Mouse (Mus musculus) brown adipose tissue, adult 24 weeks (tissue): Measurements from ENCODE around the gene Fcna. TPM values are rescaled to one million over a fixed set of nuclear protein-coding genes. Genes with fewer than 3 reads are reported as not detected.

Source experiments
- H3K27ac ChIP-seq: fragments of 200-500 bp; replicated peaks from 2 replicates; pipeline ENCODE4 v1.5.1; 2012; ENCODE audit warnings: low read depth, mild to moderate bottlenecking, low read length
- H3K4me1 ChIP-seq: fragments of 200-500 bp; 2 replicates; pipeline ENCODE4 v1.6.1; 2012; ENCODE audit warnings: low read length, mixed read lengths; ENCODE audit not compliant: control insufficient read depth, insufficient read depth, insufficient read length
- H3K4me3 ChIP-seq: fragments of 200-500 bp; 2 replicates; pipeline ENCODE4 v1.5.1; 2012; ENCODE audit warnings: low read depth, mild to moderate bottlenecking, low read length, moderate library complexity; ENCODE audit not compliant: insufficient read depth
- polyA plus RNA-seq: library from polyadenylated mRNA; stranded (reverse); fragments of >200 nt; gene quantifications from 2 replicates; pipeline ENCODE4 v1.2.4, GENCODE M21; 2012; ENCODE audit not compliant: missing spikeins, insufficient read depth, insufficient read length

The Fcna gene
- polyA plus RNA-seq, 1 experiment, result 7.8 TPM

DNA sequence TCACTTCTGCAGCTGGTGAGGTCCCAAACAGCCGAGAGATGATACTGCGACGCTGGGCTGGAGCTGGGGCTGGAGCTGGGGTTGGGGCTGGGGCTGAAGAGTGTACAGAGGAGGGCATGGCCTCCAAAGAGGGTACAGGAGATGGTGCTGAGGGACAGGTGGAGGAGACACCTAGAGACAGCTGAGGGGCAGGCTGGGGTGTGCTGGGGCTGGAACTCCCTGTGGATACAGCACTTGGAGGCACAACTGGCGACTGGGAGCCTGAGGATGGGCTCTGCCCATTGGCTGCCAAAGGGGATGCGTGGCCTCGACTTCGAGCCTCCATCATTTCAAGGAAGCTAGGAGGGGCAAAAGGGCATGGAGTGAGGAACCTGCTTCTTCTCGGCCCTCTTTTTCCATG lies 40.5 kb downstream of the Fcna start:
- no peaks in the 10 kb centered on the region for H3K4me1 ChIP-seq
- H3K4me3 ChIP-seq, result no peak overlapping the region
- no peak overlapping the region for H3K27ac ChIP-seq

DNA sequence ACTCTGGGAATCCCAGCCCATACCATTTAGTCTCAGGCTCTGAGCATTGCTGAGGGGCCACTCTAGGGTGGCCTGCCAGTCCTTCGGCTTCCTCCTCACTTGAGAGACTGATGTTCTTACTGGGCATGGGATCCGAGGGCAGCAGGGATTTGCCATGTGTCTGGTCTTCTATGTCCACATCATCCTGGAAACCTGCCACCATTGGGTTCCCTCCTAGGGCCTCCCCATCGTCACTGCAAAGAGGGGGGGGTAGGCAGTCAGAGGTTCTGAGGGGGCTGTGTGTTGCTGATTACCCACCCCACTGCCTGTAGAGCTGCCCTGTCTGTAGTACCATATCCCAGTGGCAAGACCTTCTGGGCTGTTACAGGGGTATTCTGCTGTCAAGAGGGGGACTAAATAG lies 42.2 kb downstream of the Fcna start:
- H3K27ac ChIP-seq, result no peak overlapping the region
- H3K4me3 ChIP-seq, result no peak overlapping the region
- no peaks in the 10 kb centered on the region for H3K4me1 ChIP-seq

DNA sequence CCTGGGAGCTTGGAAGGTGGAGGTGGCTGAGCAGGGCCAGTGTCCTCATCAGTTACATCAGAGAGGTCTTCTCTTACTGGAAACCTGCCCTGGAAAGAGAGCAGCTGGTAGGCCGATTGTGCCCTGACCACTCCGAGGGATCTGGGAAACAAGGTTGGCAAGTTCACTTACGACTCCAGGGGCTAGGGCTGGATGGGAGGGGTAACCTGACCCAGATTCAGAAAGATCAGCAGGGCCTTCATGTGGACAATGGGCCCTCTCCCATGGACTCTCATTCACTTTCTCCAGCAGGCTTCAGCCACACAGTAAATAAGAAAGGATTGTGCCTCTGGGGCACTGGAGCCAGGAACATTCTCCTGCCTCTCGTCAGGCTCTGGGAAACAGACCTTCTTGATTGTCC lies 43.0 kb downstream of the Fcna start:
- Histone ChIP-seq H3K4me1 (no peaks in the 10 kb centered on the region), H3K27ac (no peak overlapping the region)

DNA sequence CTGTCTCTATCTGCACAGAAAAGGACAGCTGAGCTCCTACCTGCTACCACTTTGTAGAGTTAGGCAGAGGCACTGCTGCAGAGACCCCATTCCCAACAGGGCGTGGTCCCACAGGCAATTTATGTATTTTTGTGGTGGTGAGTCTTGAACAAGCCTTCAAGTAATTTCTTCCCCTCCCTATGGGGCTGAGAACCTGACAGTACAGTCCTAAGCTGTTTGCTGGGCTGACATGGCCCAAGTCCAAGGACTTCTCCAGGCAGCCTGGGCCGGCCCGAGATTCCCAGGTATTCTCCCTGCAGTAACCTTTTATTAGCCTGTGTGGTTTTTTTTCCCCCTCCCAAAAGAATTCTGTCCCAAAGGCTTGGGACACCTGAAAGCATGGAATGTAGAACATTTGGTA lies 43.7 kb downstream of the Fcna start:
- Histone ChIP-seq H3K4me3 (no peak overlapping the region), H3K27ac (no peak overlapping the region), H3K4me1 (no peaks in the 10 kb centered on the region; the same call in 1 of the 2 replicates)

More for the DNA sequence above, 43.0 kb downstream of the Fcna start:
- H3K4me3 ChIP-seq, result no peak overlapping the region

- no peaks in the 10 kb centered on the region; the same call in 1 of the 2 replicates for H3K4me1 ChIP-seq
- no peak overlapping the region for H3K4me3 ChIP-seq
- no peak overlapping the region for H3K27ac ChIP-seq
These were observed 44.3 kb downstream of the Fcna start for GRCm38 (mm10) chr2:25583571-25583970.

GRCm38 (mm10) chr2:25583120-25583481 lies 44.7 kb downstream of the Fcna start:
- Histone ChIP-seq H3K4me3 (no peak overlapping the region), H3K4me1 (no peaks in the 10 kb centered on the region; the same call in 1 of the 2 replicates), H3K27ac (no peak overlapping the region)

GRCm38 (mm10) chr2:25582466-25583119 lies 45.2 kb downstream of the Fcna start:
- Histone ChIP-seq H3K4me3 (no peak overlapping the region), H3K27ac (no peak overlapping the region), H3K4me1 (no peaks in the 10 kb centered on the region; the same call in 1 of the 2 replicates)

DNA sequence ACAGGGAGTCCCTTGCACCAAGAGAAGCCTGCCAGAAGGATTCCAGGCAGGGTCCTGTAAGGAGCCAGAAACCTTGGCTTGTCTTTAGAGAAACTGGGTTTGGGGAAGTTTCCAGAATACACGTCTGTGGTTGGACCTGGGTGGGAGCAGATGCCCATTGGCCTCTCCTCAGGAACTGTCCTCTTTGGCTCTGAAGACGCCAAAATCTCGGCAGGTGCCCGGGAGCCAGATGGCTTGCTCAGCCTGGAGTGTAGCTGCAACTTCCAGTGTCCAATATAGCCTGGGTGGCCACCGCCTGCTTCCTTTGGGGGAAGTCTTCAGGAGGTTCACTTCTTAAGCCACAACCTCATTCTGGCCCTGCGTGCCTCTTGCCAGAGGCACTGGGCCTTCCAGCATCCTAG lies 45.9 kb downstream of the Fcna start:
- Histone ChIP-seq H3K4me1 (no peaks in the 10 kb centered on the region; the same call in 1 of the 2 replicates), H3K4me3 (no peak overlapping the region)

DNA sequence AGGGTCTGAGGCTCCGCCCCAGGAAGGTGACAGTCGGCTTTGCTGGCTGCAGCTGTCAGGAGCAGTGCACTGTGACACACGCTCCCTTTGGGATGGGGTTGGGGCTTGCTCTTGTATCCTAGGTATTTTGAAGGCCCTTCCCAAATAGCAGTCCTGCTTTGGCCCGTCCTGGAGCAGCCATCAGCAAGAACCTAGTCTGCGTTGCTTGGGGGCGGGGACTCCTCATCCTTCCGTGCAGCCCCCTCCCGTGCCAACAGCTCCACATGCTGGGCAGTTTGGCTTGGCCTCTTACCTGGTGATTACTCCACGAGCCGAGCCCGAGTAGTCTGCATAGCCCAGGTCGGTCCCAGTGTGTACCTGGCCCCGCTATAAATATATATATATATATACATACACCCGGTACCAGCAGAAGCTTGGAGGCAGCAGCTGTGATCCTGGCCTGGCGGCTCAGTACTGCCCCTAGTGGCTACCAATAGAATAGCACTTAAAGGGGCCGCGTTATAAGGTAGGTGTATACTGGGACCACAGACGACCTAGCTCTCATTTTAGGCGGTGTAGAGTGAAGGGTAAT lies 46.5 kb downstream of the Fcna start, which contains the start of gene Ajm1:
Gene Ajm1 (minus strand): TSS at position 464 of the 571 bp plus-strand sequence.
- no peak within 1 kb of the TSS for H3K27ac ChIP-seq
- no peak within 1 kb of the TSS for H3K4me3 ChIP-seq
- no peaks in the 10 kb centered on the region; the same call in 1 of the 2 replicates for H3K4me1 ChIP-seq

More for the DNA sequence above, 45.9 kb downstream of the Fcna start:
- H3K27ac ChIP-seq, result no peak overlapping the region

GRCm38 (mm10) chr2:25580621-25581101 lies 47.2 kb downstream of the Fcna start:
- Histone ChIP-seq H3K4me1 (peaks cover under 1% of the 10 kb centered on the region; the same call in 1 of the 2 replicates), H3K4me3 (no peak overlapping the region), H3K27ac (no peak overlapping the region)

GRCm38 (mm10) chr2:25579737-25580460 lies 47.9 kb downstream of the Fcna start:
- Histone ChIP-seq H3K4me3 (peak overlapping the region; percentile 7), H3K4me1 (peaks cover 3% of the 10 kb centered on the region; the same call in 1 of the 2 replicates)

DNA sequence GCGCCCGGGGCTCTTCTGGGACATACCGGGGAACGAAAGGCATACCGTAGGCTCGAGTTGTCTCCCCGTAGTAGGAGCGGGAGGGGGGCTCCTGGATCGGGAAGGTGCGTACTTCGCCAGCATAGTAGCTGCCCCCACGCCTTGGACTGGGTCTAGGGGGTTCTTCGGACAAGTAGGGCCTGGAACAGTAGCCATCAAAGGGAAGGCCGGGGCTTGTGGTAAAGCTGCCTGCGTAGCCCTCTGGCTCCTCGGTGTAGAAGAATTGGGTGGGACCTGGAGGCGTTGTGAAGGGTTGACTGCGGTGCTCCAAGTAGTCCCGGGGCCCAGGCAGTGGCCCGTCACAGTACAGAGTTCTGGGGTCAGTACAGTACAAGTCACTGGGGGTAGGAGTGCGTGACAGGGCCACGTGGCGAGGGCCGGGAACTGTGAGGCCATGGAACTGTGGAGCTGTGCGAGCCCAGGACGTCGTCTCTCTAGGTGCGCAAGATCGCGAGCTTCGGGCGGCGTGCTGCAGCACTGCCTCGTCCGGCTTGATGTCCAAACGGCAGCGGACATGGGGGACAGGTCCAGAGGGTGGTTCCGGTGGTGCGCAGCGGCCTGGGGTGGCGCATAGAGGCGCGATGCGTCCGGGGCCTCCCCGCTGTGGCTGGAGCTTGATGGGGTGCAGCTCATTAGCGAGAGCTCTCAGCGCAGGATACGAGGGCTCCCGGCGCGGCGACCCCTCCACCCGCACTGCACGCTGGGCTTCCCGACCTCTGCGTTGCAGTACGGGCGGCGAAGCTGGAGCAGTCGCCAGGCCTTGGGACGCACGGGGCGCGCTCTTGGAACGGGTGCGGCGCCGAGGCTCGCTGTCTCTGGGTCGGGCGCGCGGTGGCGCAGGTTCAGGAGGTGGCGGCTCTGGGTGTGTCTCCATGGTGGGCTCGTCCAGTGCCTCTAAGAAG lies 48.8 kb downstream of the Fcna start:
- Histone ChIP-seq H3K4me1 (peaks cover 3% of the 10 kb centered on the region; the same call in 1 of the 2 replicates), H3K4me3 (peak overlapping the region; percentile 7), H3K27ac (no peak overlapping the region)

More at GRCm38 (mm10) chr2:25579737-25580460, 47.9 kb downstream of the Fcna start:
- no peak overlapping the region for H3K27ac ChIP-seq

DNA sequence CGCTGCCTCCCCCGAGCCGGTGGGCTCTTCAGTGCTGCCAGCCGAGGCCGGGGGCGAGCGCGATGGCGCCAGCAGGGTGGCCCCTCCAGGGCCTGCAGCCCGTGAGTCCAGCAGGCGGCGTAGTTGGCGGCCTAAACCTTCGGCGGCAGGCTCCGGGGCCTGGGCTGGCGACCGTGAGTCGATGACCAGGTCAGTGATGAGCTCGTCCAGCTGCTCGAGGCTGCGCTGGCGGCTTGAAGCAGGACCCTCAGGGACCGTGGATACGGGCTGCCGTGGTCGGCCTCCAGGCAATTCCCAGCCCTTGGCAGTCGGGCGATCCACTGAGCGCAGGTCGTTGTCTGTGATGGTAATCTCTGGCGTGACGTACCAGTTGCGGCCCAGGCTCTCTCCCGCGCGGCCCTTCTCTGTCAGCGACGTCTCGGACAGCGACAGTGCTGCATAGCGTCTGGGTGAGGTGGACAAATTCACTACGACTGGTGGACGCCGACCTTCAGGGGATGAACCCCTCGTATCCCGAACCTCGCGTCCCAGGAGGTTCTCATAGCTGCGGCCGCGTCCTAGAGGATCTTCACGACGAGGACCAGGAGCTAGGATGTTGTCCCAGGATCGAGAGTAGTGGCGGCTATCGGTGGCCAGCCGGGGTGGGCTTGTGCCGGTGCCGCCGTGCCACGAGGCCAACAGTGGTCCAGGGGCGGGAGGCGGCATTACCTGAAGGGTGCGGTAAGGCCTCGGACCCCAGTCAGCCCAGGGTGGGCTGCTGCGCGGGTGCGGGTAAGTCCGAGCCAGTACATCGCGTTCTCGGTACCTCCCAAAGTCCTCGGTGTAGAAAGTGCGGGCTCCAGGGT lies 49.7 kb downstream of the Fcna start:
- no peak overlapping the region for H3K27ac ChIP-seq
- H3K4me1 ChIP-seq, result peaks cover 3% of the 10 kb centered on the region; the same call in 1 of the 2 replicates
- H3K4me3 ChIP-seq, result peak overlapping the region; percentile 34
